Mouse (Mus musculus): ENCODE results near the gene Tmem44.
"Not testable (repeated sequence)": the region's sequence is repeated elsewhere in the genome, so short reads cannot be mapped to it uniquely, and the experiment has no call there.

Gene Tmem44

GRCm38 (mm10) chr16:30497307-30497706 is 53.3 kb downstream of the Tmem44 start:
- no peak for DNase-seq (ENCODE audit: low spot score)

- DNase-seq (ENCODE audit: low spot score) = no peak
These were observed 55.8 kb downstream of the Tmem44 start for GRCm38 (mm10) chr16:30494883-30495282.

GRCm38 (mm10) chr16:30491742-30492141 is 58.9 kb downstream of the Tmem44 start:
- DNase-seq (ENCODE audit: low spot score) = no peak

- peak; percentile 8 for DNase-seq (ENCODE audit: low spot score)
These were observed 59.9 kb downstream of the Tmem44 start for GRCm38 (mm10) chr16:30490791-30491190.

- peak; percentile 71 for DNase-seq (ENCODE audit: low spot score)
These were observed 60.3 kb downstream of the Tmem44 start for GRCm38 (mm10) chr16:30490316-30490715.

- peak; percentile 5 for DNase-seq (ENCODE audit: low spot score)
These were observed 61.0 kb downstream of the Tmem44 start for GRCm38 (mm10) chr16:30489662-30490061.

- DNase-seq (ENCODE audit: low spot score) = no peak
These were observed 64.1 kb downstream of the Tmem44 start for GRCm38 (mm10) chr16:30486498-30486897.

- DNase-seq (ENCODE audit: low spot score) = no peak
These were observed 72.9 kb downstream of the Tmem44 start for GRCm38 (mm10) chr16:30477791-30478190.

GRCm38 (mm10) chr16:30477006-30477405 is 73.6 kb downstream of the Tmem44 start:
- DNase-seq (ENCODE audit: low spot score) = no peak

- peak; percentile 76 for DNase-seq (ENCODE audit: low spot score)
These were observed 74.8 kb downstream of the Tmem44 start for GRCm38 (mm10) chr16:30475633-30476461.

- no peak for DNase-seq (ENCODE audit: low spot score)
These were observed 78.2 kb downstream of the Tmem44 start for GRCm38 (mm10) chr16:30472447-30472846.

GRCm38 (mm10) chr16:30471912-30472311 is 78.7 kb downstream of the Tmem44 start:
- no peak for DNase-seq (ENCODE audit: low spot score)

GRCm38 (mm10) chr16:30468944-30469343 is 81.7 kb downstream of the Tmem44 start:
- no peak for DNase-seq (ENCODE audit: low spot score)

- DNase-seq (ENCODE audit: low spot score) = no peak
These were observed 84.9 kb downstream of the Tmem44 start for GRCm38 (mm10) chr16:30465680-30466298.

GRCm38 (mm10) chr16:30464742-30465141 is 85.9 kb downstream of the Tmem44 start:
- not testable (repeated sequence) for DNase-seq (ENCODE audit: low spot score)

Measured in retina, embryonic 14.5 days (tissue).